Mouse (Mus musculus) kidney, adult 18-20 months (tissue): ENCODE measurements around the gene Rasgrp1.

Source experiments
- DNase-seq: peaks from one replicate; pipeline ENCODE4 v3.0.0; 2021

The Rasgrp1 gene

GRCm38 (mm10) chr2:117331634-117332033 is 11.2 kb downstream of the Rasgrp1 start:
- DNase-seq, result no peak

- no peak for DNase-seq
Observed at GRCm38 (mm10) chr2:117328521-117329285, 14.1 kb downstream of the Rasgrp1 start.

- DNase-seq, result no peak
Observed at GRCm38 (mm10) chr2:117322399-117322798, 20.4 kb downstream of the Rasgrp1 start.

- no peak for DNase-seq
Observed at GRCm38 (mm10) chr2:117321231-117321630, 21.6 kb downstream of the Rasgrp1 start.

GRCm38 (mm10) chr2:117318991-117319390 is 23.8 kb downstream of the Rasgrp1 start:
- no peak for DNase-seq

GRCm38 (mm10) chr2:117313586-117314235 is 29.1 kb downstream of the Rasgrp1 start:
- DNase-seq, result no peak

GRCm38 (mm10) chr2:117312441-117312895 is 30.3 kb downstream of the Rasgrp1 start:
- no peak for DNase-seq

GRCm38 (mm10) chr2:117312030-117312429 is 30.8 kb downstream of the Rasgrp1 start:
- DNase-seq, result no peak

- no peak for DNase-seq
Observed at GRCm38 (mm10) chr2:117311349-117311748, 31.5 kb downstream of the Rasgrp1 start.

GRCm38 (mm10) chr2:117309046-117309445 is 33.8 kb downstream of the Rasgrp1 start:
- DNase-seq, result no peak

GRCm38 (mm10) chr2:117307959-117308358 is 34.8 kb downstream of the Rasgrp1 start:
- no peak for DNase-seq

- no peak for DNase-seq
Observed at GRCm38 (mm10) chr2:117304941-117305340, 37.9 kb downstream of the Rasgrp1 start.

- no peak for DNase-seq
Observed at GRCm38 (mm10) chr2:117303391-117304350, 39.1 kb downstream of the Rasgrp1 start.

GRCm38 (mm10) chr2:117299596-117300448 is 43.0 kb downstream of the Rasgrp1 start:
- DNase-seq, result no peak

- DNase-seq, result no peak
Observed at GRCm38 (mm10) chr2:117288291-117288690, 54.5 kb downstream of the Rasgrp1 start.

- DNase-seq, result peak; percentile 68
Observed at GRCm38 (mm10) chr2:117263786-117264408, 78.9 kb downstream of the Rasgrp1 start.

GRCm38 (mm10) chr2:117262184-117262583 is 80.6 kb downstream of the Rasgrp1 start:
- DNase-seq, result no peak

- DNase-seq, result no peak
Observed at GRCm38 (mm10) chr2:117257617-117258016, 85.2 kb downstream of the Rasgrp1 start.

- no peak for DNase-seq
Observed at GRCm38 (mm10) chr2:117255415-117255814, 87.4 kb downstream of the Rasgrp1 start.

- DNase-seq, result no peak
Observed at GRCm38 (mm10) chr2:117250001-117250510, 92.7 kb downstream of the Rasgrp1 start.

- DNase-seq, result peak; percentile 93
Observed at GRCm38 (mm10) chr2:117249255-117250000, 93.4 kb downstream of the Rasgrp1 start, which contains the start of gene Fam98b. Fam98b (plus strand) TSS chr2:117249739.
